Mouse (Mus musculus) heart, embryonic 12.5 days (tissue): ENCODE measurements around the gene Ppm1h. TPM values are rescaled to one million over a fixed set of nuclear protein-coding genes. Genes with fewer than 3 reads are reported as not detected.

Source experiments
- ATAC-seq: fragments of 200-750 bp; cut with Nextera tagmentation; 2 replicates; pipeline ENCODE4 v1.8.0; 2017; ENCODE audit warnings: moderate TSS enrichment, moderate library complexity; ENCODE audit not compliant: insufficient number of reproducible peaks, low FRiP score
- H3K27ac ChIP-seq: fragments of 300-500 bp; sonication (generic); 2 replicates; pipeline ENCODE4 v1.5.1; 2016; ENCODE audit warnings: mild to moderate bottlenecking, moderate library complexity; ENCODE audit not compliant: poor library complexity, severe bottlenecking
- H3K27me3 ChIP-seq: fragments of 300-500 bp; sonication (generic); replicated peaks from 2 replicates; pipeline ENCODE4 v1.6.1; 2016; ENCODE audit warnings: mild to moderate bottlenecking, moderate library complexity
- H3K36me3 ChIP-seq: fragments of 300-500 bp; sonication (generic); 2 replicates; pipeline ENCODE4 v1.6.1; 2016; ENCODE audit warnings: mild to moderate bottlenecking, moderate library complexity
- H3K4me1 ChIP-seq: fragments of 300-500 bp; sonication (generic); replicated peaks from 2 replicates; pipeline ENCODE4 v1.6.1; 2016; ENCODE audit warnings: mild to moderate bottlenecking
- H3K4me2 ChIP-seq: fragments of 300-500 bp; sonication (generic); 2 replicates; pipeline ENCODE4 v1.6.1; 2016; ENCODE audit warnings: mild to moderate bottlenecking, moderate library complexity
- H3K4me3 ChIP-seq: fragments of 300-500 bp; sonication (generic); 2 replicates; pipeline ENCODE4 v1.5.1; 2016; ENCODE audit warnings: mild to moderate bottlenecking
- H3K9ac ChIP-seq: fragments of 300-500 bp; sonication (generic); 2 replicates; pipeline ENCODE4 v1.6.1; 2016; ENCODE audit warnings: mild to moderate bottlenecking, moderate library complexity
- H3K9me3 ChIP-seq: fragments of 300-500 bp; sonication (generic); replicated peaks from 2 replicates; pipeline ENCODE4 v1.6.1; 2016; ENCODE audit warnings: mild to moderate bottlenecking, moderate library complexity
- WGBS: fragments of 180-500 bp; shearing (Covaris S2); methylation state at CpG from one replicate; pipeline ENCODE4 v1.1.7; 2016; 5-methylcytosine and 5-hydroxymethylcytosine counted together
- polyA plus RNA-seq: library from polyadenylated mRNA; unstranded; fragments of >200 nt; fragmentation: Nextera tagmentation; extraction: Ambion mirVana; gene quantifications from 2 replicates; pipeline ENCODE4 v1.2.1, GENCODE M21; 2016

The Ppm1h gene
- polyA plus RNA-seq, 1 experiment from 2014 or later: 4.2 TPM

- Histone ChIP-seq H3K4me2 (no peak overlapping the region), H3K4me3 (no peak overlapping the region), H3K27me3 (no peaks in the 10 kb centered on the region), H3K36me3 (no peaks in the 10 kb centered on the region), H3K9ac (no peak overlapping the region), H3K9me3 (peaks cover 6% of the 10 kb centered on the region; the same call in 1 of the 2 replicates), H3K4me1 (no peaks in the 10 kb centered on the region), H3K27ac (no peak overlapping the region)
- ATAC-seq: no peak
- whole genome bisulfite sequencing: 66% methylated on average over 7 of the region's 7 CpGs
These were observed 67.6 kb downstream of the Ppm1h start for GRCm38 (mm10) chr10:122746211-122746610.

- H3K9ac ChIP-seq: no peak overlapping the region
- no peaks in the 10 kb centered on the region for H3K36me3 ChIP-seq
- no peaks in the 10 kb centered on the region for H3K27me3 ChIP-seq
- no peak for ATAC-seq
- 85% methylated on average over 11 of the region's 11 CpGs for whole genome bisulfite sequencing
- no peak overlapping the region for H3K4me3 ChIP-seq
- no peak overlapping the region for H3K4me2 ChIP-seq
- H3K9me3 ChIP-seq: peaks cover 6% of the 10 kb centered on the region; the same call in 1 of the 2 replicates
- no peak overlapping the region for H3K27ac ChIP-seq
- H3K4me1 ChIP-seq: 0 out of 2 replicates have a peak, but pooled peaks cover 2% of the 10 kb centered on the region
These were observed 68.8 kb downstream of the Ppm1h start for GRCm38 (mm10) chr10:122747151-122747925.

GRCm38 (mm10) chr10:122748361-122748951 is 69.9 kb downstream of the Ppm1h start:
- H3K36me3 ChIP-seq: no peaks in the 10 kb centered on the region
- no peak overlapping the region for H3K27ac ChIP-seq
- no peak overlapping the region for H3K9ac ChIP-seq
- H3K27me3 ChIP-seq: no peaks in the 10 kb centered on the region
- peaks cover 13% of the 10 kb centered on the region for H3K4me1 ChIP-seq
- no peak overlapping the region for H3K4me2 ChIP-seq
- H3K9me3 ChIP-seq: peaks cover 6% of the 10 kb centered on the region; the same call in 1 of the 2 replicates
- ATAC-seq: no peak
- H3K4me3 ChIP-seq: no peak overlapping the region
- WGBS: 75% methylated on average over 4 of the region's 4 CpGs

GRCm38 (mm10) chr10:122749071-122749470 is 70.5 kb downstream of the Ppm1h start:
- Histone ChIP-seq H3K4me1 (peaks cover 19% of the 10 kb centered on the region), H3K4me3 (no peak overlapping the region), H3K9ac (no peak overlapping the region), H3K9me3 (peaks cover 6% of the 10 kb centered on the region; the same call in 1 of the 2 replicates), H3K27ac (no peak overlapping the region), H3K27me3 (no peaks in the 10 kb centered on the region), H3K4me2 (no peak overlapping the region), H3K36me3 (no peaks in the 10 kb centered on the region)
- no peak for ATAC-seq
- WGBS: 85% methylated on average over 12 of the region's 12 CpGs

GRCm38 (mm10) chr10:122749876-122750275 is 71.3 kb downstream of the Ppm1h start:
- WGBS: 74% methylated on average over 7 of the region's 7 CpGs
- H3K27me3 ChIP-seq: no peaks in the 10 kb centered on the region
- ATAC-seq: no peak

GRCm38 (mm10) chr10:122752950-122753923 is 74.7 kb downstream of the Ppm1h start:
- no peak overlapping the region for H3K9ac ChIP-seq
- H3K9me3 ChIP-seq: peaks cover 6% of the 10 kb centered on the region; the same call in 1 of the 2 replicates
- no peaks in the 10 kb centered on the region for H3K27me3 ChIP-seq
- no peak for ATAC-seq
- no peak overlapping the region for H3K27ac ChIP-seq
- no peaks in the 10 kb centered on the region for H3K36me3 ChIP-seq
- WGBS: 44% methylated on average over 17 of the region's 17 CpGs
- peaks cover 19% of the 10 kb centered on the region for H3K4me1 ChIP-seq
- no peak overlapping the region for H3K4me3 ChIP-seq
- no peak overlapping the region for H3K4me2 ChIP-seq

More at GRCm38 (mm10) chr10:122749876-122750275, 71.3 kb downstream of the Ppm1h start:
- Histone ChIP-seq H3K27ac (no peak overlapping the region), H3K36me3 (no peaks in the 10 kb centered on the region), H3K4me1 (peaks cover 19% of the 10 kb centered on the region), H3K4me3 (no peak overlapping the region), H3K9me3 (peaks cover 6% of the 10 kb centered on the region; the same call in 1 of the 2 replicates), H3K4me2 (no peak overlapping the region), H3K9ac (no peak overlapping the region)

GRCm38 (mm10) chr10:122753924-122754307 is 75.4 kb downstream of the Ppm1h start:
- H3K4me1 ChIP-seq: peaks cover 19% of the 10 kb centered on the region
- H3K4me2 ChIP-seq: no peak overlapping the region

GRCm38 (mm10) chr10:122754967-122755366 is 76.4 kb downstream of the Ppm1h start:
- no peak overlapping the region for H3K4me3 ChIP-seq
- H3K27me3 ChIP-seq: no peaks in the 10 kb centered on the region
- ATAC-seq: no peak
- peaks cover 6% of the 10 kb centered on the region; the same call in 1 of the 2 replicates for H3K9me3 ChIP-seq
- H3K4me1 ChIP-seq: peaks cover 19% of the 10 kb centered on the region
- no peaks in the 10 kb centered on the region for H3K36me3 ChIP-seq
- no peak overlapping the region for H3K9ac ChIP-seq
- H3K27ac ChIP-seq: no peak overlapping the region
- H3K4me2 ChIP-seq: no peak overlapping the region
- WGBS: 93% methylated on average over 1 of the region's 1 CpGs

More at GRCm38 (mm10) chr10:122753924-122754307, 75.4 kb downstream of the Ppm1h start:
- 64% methylated on average over 2 of the region's 2 CpGs for WGBS
- Histone ChIP-seq H3K9me3 (peaks cover 6% of the 10 kb centered on the region; the same call in 1 of the 2 replicates), H3K36me3 (no peaks in the 10 kb centered on the region), H3K27ac (no peak overlapping the region), H3K4me3 (no peak overlapping the region), H3K9ac (no peak overlapping the region), H3K27me3 (no peaks in the 10 kb centered on the region)
- ATAC-seq: no peak

GRCm38 (mm10) chr10:122756879-122757530 is 78.4 kb downstream of the Ppm1h start:
- no peaks in the 10 kb centered on the region for H3K27me3 ChIP-seq
- no peak overlapping the region for H3K4me2 ChIP-seq
- no peak overlapping the region for H3K27ac ChIP-seq
- no peak overlapping the region for H3K4me3 ChIP-seq
- WGBS: 26% methylated on average over 7 of the region's 7 CpGs
- no peak for ATAC-seq
- H3K36me3 ChIP-seq: no peaks in the 10 kb centered on the region
- H3K4me1 ChIP-seq: peaks cover 19% of the 10 kb centered on the region
- no peak overlapping the region for H3K9ac ChIP-seq
- no peaks in the 10 kb centered on the region for H3K9me3 ChIP-seq

GRCm38 (mm10) chr10:122757727-122758126 is 79.2 kb downstream of the Ppm1h start:
- Histone ChIP-seq H3K4me2 (no peak overlapping the region), H3K9me3 (no peaks in the 10 kb centered on the region), H3K27ac (no peak overlapping the region), H3K4me1 (peaks cover 14% of the 10 kb centered on the region), H3K27me3 (no peaks in the 10 kb centered on the region), H3K4me3 (no peak overlapping the region), H3K9ac (no peak overlapping the region), H3K36me3 (no peaks in the 10 kb centered on the region)
- ATAC-seq: no peak
- WGBS: 74% methylated on average over 12 of the region's 12 CpGs
